Mouse (Mus musculus) embryonic facial prominence, embryonic 15.5 days (tissue): ENCODE data around the gene Cgref1. TPM values are rescaled to one million over a fixed set of nuclear protein-coding genes. Genes with fewer than 3 reads are reported as not detected.
A peak's percentile ranks its signal among the peaks of the same experiment; 100 is the strongest.

Experiments
- ATAC-seq: fragments of 200-750 bp; cut with Nextera tagmentation; 2 replicates; pipeline ENCODE4 v1.8.0; 2017; ENCODE audit warnings: low read depth, moderate TSS enrichment; ENCODE audit not compliant: insufficient number of reproducible peaks, low FRiP score, low TSS enrichment
- H3K27ac ChIP-seq: fragments of 300-500 bp; sonication (generic); replicated peaks from 2 replicates; pipeline ENCODE4 v1.5.1; 2015; ENCODE audit warnings: mild to moderate bottlenecking, inconsistent platforms
- H3K27me3 ChIP-seq: fragments of 300-500 bp; sonication (generic); 2 replicates; pipeline ENCODE4 v1.6.1; 2015; ENCODE audit warnings: inconsistent platforms
- H3K36me3 ChIP-seq: fragments of 300-500 bp; sonication (generic); 2 replicates; pipeline ENCODE4 v1.6.1; 2015; ENCODE audit warnings: mild to moderate bottlenecking, inconsistent platforms
- H3K4me1 ChIP-seq: fragments of 300-500 bp; sonication (generic); 2 replicates; pipeline ENCODE4 v1.6.1; 2015; ENCODE audit warnings: inconsistent platforms
- H3K4me2 ChIP-seq: fragments of 300-500 bp; sonication (generic); replicated peaks from 2 replicates; pipeline ENCODE4 v1.6.1; 2015; ENCODE audit warnings: mild to moderate bottlenecking, inconsistent platforms
- H3K4me3 ChIP-seq: fragments of 300-500 bp; sonication (generic); replicated peaks from 2 replicates; pipeline ENCODE4 v1.5.1; 2015; ENCODE audit warnings: mild to moderate bottlenecking, inconsistent platforms
- H3K9ac ChIP-seq: fragments of 300-500 bp; sonication (generic); 2 replicates; pipeline ENCODE4 v1.6.1; 2015; ENCODE audit warnings: inconsistent platforms
- H3K9me3 ChIP-seq: fragments of 300-500 bp; sonication (generic); replicated peaks from 2 replicates; pipeline ENCODE4 v1.6.1; 2016; ENCODE audit warnings: inconsistent platforms
- WGBS: fragments of 180-500 bp; shearing (Covaris S2); methylation state at CpG from one replicate; pipeline ENCODE4 v1.1.7; 2015; 5-methylcytosine and 5-hydroxymethylcytosine counted together
- polyA plus RNA-seq: library from polyadenylated mRNA; unstranded; fragments of >200 nt; fragmentation: Nextera tagmentation; extraction: Ambion mirVana; gene quantifications from 2 replicates; pipeline ENCODE4 v1.2.1, GENCODE M21; 2015

The Cgref1 gene
- polyA plus RNA-seq, 1 experiment from 2014 or later = 34.0 TPM

DNA sequence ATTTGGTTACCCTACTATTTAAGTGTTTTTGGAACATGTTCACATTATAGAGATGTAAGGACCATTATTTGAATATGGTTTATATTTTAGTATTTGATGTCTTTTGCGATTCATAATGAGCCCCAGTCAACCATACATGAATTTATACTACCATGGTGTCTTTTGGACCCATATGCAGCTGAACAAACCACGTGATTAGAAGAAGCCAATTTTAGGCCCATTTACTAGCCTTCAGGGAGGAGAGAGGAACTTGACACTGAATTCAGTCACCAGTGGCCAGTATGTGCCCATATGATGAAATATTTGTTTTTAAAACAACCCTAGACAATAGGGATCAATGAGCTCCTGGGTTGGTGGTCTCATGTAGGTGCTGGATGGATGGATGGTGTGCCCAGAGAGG lies 15.4 kb upstream of the Cgref1 start:
- Histone ChIP-seq H3K27ac (no peak overlapping the region), H3K4me2 (peak overlapping the region; percentile 74), H3K9me3 (no peaks in the 10 kb centered on the region), H3K9ac (no peak overlapping the region), H3K27me3 (no peaks in the 10 kb centered on the region), H3K36me3 (peaks cover 20% of the 10 kb centered on the region), H3K4me1 (peaks cover 21% of the 10 kb centered on the region), H3K4me3 (peak overlapping the region; percentile 85)
- no peak for ATAC-seq
- 82% methylated on average over 2 of the region's 2 CpGs for WGBS

DNA sequence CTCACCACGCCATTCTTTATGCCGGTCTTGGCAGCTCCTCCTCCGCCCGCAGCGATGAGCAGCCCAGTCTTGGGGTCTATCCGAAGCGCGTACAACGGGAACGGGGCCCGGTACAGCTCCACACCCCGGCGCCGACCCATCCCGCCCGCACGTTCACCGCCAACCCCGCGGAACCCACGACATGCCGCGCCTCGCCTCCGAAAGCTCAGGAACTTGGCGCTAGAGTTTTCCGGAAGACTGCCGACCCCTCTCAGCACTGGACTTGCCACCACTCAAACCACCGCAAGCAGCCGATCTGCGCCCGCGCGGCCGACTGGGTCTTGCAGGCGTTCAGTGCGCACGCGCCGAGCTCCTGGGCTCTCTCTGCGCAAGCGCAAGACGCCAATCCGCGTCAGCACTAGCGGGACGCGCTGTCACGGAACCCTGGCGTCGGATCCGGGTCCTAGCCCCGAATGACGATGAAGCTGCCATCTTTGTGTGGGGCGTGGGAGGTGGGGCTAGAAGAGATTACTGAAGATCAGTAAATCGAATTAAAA lies 14.6 kb upstream of the Cgref1 start, which contains the start of gene Preb:
Preb (minus strand) TSS at position 396 of the 536 bp plus-strand sequence.
- peak within 1 kb of the TSS; percentile 70 for H3K9ac ChIP-seq
- peak within 1 kb of the TSS; percentile 91 for H3K27ac ChIP-seq
- under 1% methylated on average over 56 of the region's 56 CpGs for WGBS
- H3K36me3 ChIP-seq = peaks cover 28% of the 10 kb centered on the region
- H3K9me3 ChIP-seq = no peaks in the 10 kb centered on the region
- no peaks in the 10 kb centered on the region for H3K27me3 ChIP-seq
- peak within 1 kb of the TSS; percentile 85 for H3K4me3 ChIP-seq
- H3K4me2 ChIP-seq = peak within 1 kb of the TSS; percentile 74
- peak; percentile 96 for ATAC-seq
- H3K4me1 ChIP-seq = peaks cover 21% of the 10 kb centered on the region

DNA sequence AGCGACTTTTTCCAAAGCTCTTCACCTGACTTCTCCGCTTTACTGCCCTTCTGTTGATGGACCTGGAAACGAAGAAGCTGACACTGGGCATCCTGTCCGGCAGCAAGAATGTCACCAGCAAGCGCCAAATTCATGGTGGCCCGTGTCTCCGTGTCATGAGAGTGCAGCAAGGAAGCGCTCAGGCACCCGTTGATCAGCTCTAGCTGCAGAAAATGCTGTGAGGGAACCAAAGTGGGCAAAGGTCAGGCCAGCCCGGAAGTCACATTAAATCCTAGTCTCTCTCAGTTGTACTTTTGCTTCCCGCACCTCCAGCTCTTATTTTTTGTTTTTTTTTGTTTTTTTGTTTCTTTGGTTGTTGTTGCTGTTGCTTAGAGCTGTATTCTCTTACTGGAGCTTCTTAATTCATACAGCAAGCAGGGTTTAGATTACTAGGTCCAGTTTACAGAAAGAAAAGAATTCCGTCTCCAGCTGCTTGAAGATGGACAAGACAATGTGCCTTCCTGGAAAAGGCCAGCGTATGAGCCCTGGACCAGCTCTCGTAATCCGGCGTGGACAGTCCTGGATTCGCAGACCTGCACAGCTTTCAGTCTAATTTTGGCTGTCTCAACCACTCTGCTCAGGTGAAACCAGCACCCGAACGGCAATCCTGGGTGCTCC lies 13.9 kb upstream of the Cgref1 start:
- H3K27me3 ChIP-seq = no peaks in the 10 kb centered on the region
- peaks cover 21% of the 10 kb centered on the region for H3K4me1 ChIP-seq
- H3K27ac ChIP-seq = peak overlapping the region; percentile 91
- WGBS = 31% methylated on average over 19 of the region's 19 CpGs
- H3K4me2 ChIP-seq = peak overlapping the region; percentile 74
- no peak for ATAC-seq
- H3K4me3 ChIP-seq = peak overlapping the region; percentile 85
- peaks cover 35% of the 10 kb centered on the region for H3K36me3 ChIP-seq
- peak overlapping the region; percentile 70 for H3K9ac ChIP-seq
- no peaks in the 10 kb centered on the region for H3K9me3 ChIP-seq

DNA sequence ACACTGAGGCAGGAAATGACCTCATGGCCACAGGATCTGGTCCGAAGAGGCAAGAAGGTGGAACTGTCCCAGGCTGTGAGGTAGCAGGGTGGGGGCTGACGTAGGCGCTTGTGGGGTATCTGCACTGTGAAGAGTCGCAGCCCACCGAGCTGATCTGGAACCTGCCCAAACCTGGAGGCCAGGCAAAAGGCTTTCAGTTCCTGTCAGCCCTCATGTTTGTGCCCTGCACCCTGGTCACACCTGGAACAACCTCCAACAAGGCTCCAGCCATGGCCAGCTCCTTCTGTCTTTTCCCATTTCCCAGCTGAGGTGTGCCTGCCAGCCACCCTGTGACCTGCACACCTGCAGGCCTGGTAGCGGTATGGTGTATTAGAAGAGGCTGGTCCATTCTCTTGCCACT lies 12.5 kb upstream of the Cgref1 start:
- 95% methylated on average over 6 of the region's 6 CpGs for WGBS
- Histone ChIP-seq H3K4me3 (no peak overlapping the region), H3K9ac (no peak overlapping the region), H3K27ac (no peak overlapping the region), H3K4me1 (peaks cover 21% of the 10 kb centered on the region), H3K9me3 (no peaks in the 10 kb centered on the region), H3K36me3 (peaks cover 50% of the 10 kb centered on the region), H3K27me3 (no peaks in the 10 kb centered on the region), H3K4me2 (no peak overlapping the region)
- ATAC-seq = no peak

DNA sequence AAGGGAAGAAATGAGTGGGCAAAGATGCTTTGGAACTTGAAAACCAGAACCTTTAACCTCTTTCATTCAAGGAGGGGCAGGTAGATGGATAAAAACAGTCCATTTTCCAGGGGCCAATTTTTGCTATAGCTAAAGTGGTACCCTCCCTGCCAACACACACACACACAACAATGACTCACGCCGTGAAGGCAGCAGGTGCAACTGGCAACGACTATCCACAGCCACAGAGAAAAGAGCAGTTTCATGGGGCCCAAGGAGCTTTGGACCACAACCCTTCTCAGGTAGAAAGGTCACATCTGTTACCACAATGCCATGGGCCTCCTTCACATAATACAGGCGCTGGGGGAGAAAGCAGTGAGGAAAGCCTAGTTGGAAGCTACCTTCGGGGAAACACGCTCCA lies 10.4 kb upstream of the Cgref1 start:
- Histone ChIP-seq H3K4me1 (peaks cover 24% of the 10 kb centered on the region), H3K4me3 (no peak overlapping the region), H3K9me3 (no peaks in the 10 kb centered on the region), H3K9ac (no peak overlapping the region), H3K4me2 (no peak overlapping the region), H3K27me3 (no peaks in the 10 kb centered on the region), H3K27ac (no peak overlapping the region), H3K36me3 (peaks cover 58% of the 10 kb centered on the region)
- 94% methylated on average over 6 of the region's 6 CpGs for WGBS
- ATAC-seq = no peak

DNA sequence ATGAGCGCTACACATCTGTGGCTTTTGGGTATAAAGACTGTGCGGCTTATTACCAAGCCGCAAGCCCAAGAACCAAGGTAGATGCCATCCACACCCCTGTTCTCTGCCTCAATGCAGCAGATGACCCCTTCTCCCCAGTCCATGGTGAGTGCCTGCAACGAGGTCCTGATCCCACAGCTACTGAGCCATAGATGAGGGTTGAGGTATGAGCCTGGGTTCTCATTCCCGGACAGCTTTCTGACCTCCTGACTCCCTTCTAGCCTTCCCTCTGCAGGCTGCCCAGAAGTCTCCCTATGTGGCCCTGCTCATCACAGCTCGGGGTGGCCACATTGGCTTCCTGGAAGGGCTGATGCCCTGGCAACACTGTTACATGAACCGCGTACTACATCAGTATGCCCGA lies 9.2 kb upstream of the Cgref1 start:
- Histone ChIP-seq H3K36me3 (peaks cover 58% of the 10 kb centered on the region), H3K4me2 (no peak overlapping the region)
- WGBS = 95% methylated on average over 9 of the region's 9 CpGs

DNA sequence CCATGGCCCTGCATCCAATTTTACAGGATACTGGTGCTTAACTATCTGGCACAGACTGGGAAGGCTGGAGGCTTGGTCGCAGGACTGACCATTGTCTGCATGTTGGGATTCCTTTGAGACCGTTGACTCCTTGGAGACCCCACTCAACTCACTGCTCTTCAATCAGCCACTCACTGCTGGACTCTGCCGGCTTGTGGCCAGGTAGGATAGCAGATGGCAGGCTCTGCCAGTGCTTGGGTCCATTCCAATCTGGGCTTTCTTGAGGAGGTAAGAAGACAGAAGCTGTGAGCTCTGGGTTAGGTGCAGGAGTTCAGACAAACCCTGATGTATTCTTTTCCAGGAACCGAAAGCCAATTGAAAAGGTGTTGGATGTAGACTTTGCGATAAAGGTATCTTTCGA lies 8.7 kb upstream of the Cgref1 start:
- no peak for ATAC-seq
- H3K4me3 ChIP-seq = no peak overlapping the region
- peaks cover 33% of the 10 kb centered on the region for H3K4me1 ChIP-seq
- H3K27ac ChIP-seq = no peak overlapping the region
- H3K4me2 ChIP-seq = no peak overlapping the region
- no peaks in the 10 kb centered on the region for H3K27me3 ChIP-seq
- WGBS = 98% methylated on average over 6 of the region's 6 CpGs
- H3K9me3 ChIP-seq = no peaks in the 10 kb centered on the region
- no peak overlapping the region for H3K9ac ChIP-seq
- H3K36me3 ChIP-seq = peaks cover 58% of the 10 kb centered on the region

More for the DNA sequence above, 9.2 kb upstream of the Cgref1 start:
- Histone ChIP-seq H3K27ac (no peak overlapping the region), H3K4me1 (peaks cover 32% of the 10 kb centered on the region), H3K9me3 (no peaks in the 10 kb centered on the region), H3K9ac (no peak overlapping the region), H3K4me3 (no peak overlapping the region), H3K27me3 (no peaks in the 10 kb centered on the region)
- ATAC-seq = no peak

DNA sequence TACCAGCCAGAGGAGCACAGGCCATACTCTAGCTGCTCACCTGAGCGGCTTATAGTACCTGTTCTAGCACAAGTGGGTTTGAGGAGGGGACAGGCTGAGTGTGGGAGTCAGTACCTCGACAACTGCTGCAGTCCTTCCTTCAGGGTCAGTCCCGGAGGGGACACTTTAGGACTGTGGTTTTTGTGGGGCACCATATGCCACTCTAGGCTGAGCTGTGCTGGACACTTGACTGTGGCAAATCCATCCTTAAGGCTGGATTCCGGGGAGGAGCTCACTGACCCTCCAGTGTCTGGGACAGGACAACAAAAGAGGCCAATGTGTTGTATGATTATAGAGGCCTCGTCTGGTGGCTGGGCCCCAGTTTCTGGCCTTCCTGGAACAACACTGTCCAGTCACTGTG lies 7.2 kb upstream of the Cgref1 start:
- Histone ChIP-seq H3K4me1 (peaks cover 22% of the 10 kb centered on the region), H3K4me2 (no peak overlapping the region), H3K4me3 (no peak overlapping the region), H3K27me3 (no peaks in the 10 kb centered on the region), H3K9me3 (no peaks in the 10 kb centered on the region), H3K9ac (no peak overlapping the region), H3K36me3 (peaks cover 43% of the 10 kb centered on the region), H3K27ac (no peak overlapping the region)
- ATAC-seq = no peak
- WGBS = 83% methylated on average over 5 of the region's 5 CpGs

DNA sequence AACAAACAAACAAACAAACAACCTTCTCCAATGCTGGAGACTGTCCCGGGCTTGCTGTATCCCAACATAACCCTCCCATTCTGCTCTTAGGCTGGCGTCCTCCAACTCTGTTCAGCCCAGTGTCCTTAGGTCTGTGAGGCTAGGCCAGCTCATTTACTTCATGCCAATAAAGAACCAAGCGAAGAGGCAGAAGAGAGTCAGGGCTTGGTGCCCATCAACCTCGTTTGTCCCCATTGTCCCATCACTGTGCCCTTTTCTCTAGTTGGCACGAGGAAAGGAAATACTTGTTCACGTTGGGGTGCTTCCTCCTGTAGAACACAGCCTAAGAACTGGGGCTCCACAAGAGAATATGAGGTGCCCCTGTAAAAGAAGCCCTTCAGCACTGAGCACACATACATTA lies 6.3 kb upstream of the Cgref1 start:
- Histone ChIP-seq H3K4me1 (peaks cover 21% of the 10 kb centered on the region), H3K9ac (no peak overlapping the region), H3K36me3 (peaks cover 40% of the 10 kb centered on the region), H3K27ac (no peak overlapping the region), H3K4me3 (no peak overlapping the region), H3K9me3 (no peaks in the 10 kb centered on the region), H3K4me2 (no peak overlapping the region), H3K27me3 (no peaks in the 10 kb centered on the region)
- no peak for ATAC-seq
- 84% methylated on average over 6 of the region's 6 CpGs for WGBS

DNA sequence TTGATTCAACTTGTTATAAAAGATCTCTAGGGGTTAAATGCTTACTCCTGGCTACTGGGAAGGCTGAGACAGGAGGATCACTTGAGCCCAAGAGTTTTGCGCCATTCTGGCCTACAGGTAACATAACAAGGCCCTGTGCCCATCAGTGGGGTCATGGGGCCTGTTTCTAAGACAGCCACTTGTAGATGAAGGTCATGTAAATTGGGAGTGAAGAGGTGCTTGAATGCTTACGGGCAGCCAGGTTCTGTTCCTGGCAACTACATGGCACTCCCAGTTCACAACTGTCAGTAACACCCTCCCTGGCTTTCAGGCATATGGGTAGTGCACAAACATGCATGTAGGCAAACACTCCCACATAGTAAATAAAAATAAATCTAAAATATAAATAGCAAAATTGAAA lies 5.5 kb upstream of the Cgref1 start:
- Histone ChIP-seq H3K9ac (no peak overlapping the region), H3K4me2 (peak overlapping the region; percentile 86; the same call in 1 of the 2 replicates), H3K4me1 (peaks cover 21% of the 10 kb centered on the region), H3K27me3 (peaks cover 3% of the 10 kb centered on the region; the same call in 1 of the 2 replicates), H3K4me3 (no peak overlapping the region), H3K27ac (no peak overlapping the region), H3K9me3 (no peaks in the 10 kb centered on the region), H3K36me3 (peaks cover 38% of the 10 kb centered on the region)
- no peak for ATAC-seq
- WGBS = 91% methylated on average over 2 of the region's 2 CpGs

DNA sequence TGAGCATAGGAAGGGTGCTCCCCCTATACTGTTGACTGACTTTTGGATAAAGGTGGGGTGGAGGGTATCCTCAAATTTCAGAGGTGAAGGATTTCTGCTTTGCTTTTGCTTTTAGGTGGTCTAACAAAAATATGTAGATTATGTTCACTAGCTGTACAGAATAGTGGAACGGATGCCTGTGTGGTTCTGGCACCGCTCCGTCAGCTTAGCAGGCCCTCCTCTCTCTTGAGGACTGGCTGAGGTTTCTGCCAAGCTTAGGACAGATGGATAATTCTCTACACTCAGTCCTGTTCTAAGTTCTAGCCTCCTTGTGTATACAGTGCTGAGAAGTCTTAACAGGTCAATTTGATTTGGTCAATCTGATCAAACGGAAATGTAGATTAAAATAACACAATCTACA lies 5.1 kb upstream of the Cgref1 start:
- Histone ChIP-seq H3K27me3 (peaks cover 3% of the 10 kb centered on the region; the same call in 1 of the 2 replicates), H3K9me3 (no peaks in the 10 kb centered on the region), H3K36me3 (peaks cover 34% of the 10 kb centered on the region), H3K4me1 (peaks cover 23% of the 10 kb centered on the region), H3K4me2 (peak overlapping the region; percentile 86), H3K27ac (peak overlapping the region; percentile 86; the same call in 1 of the 2 replicates), H3K4me3 (peak overlapping the region; percentile 60), H3K9ac (peak overlapping the region; percentile 45)
- 38% methylated on average over 4 of the region's 4 CpGs for WGBS
- no peak for ATAC-seq
